Mouse (Mus musculus) left cerebral cortex, adult 2 months (tissue): ENCODE data around the gene Sulf2. TPM values are rescaled to one million over a fixed set of nuclear protein-coding genes. Genes with fewer than 3 reads are reported as not detected.

Experiments
- DNase-seq, 2 experiments: peaks; one replicate each; pipeline ENCODE4 v3.0.0; 2021 to 2022; ENCODE audit warnings: low spot score in 2 of 2, mixed read lengths in 1 of 2; ENCODE audit errors: extremely low spot score in 1 of 2
- H3K27ac ChIP-seq: fragments of 200-600 bp; 2 replicates; pipeline ENCODE4 v1.8.1; 2022
- H3K4me3 ChIP-seq: fragments of 200-600 bp; 2 replicates; pipeline ENCODE4 v1.8.1; 2022
- CTCF ChIP-seq: fragments of 200-600 bp; IDR thresholded peaks from 2 replicates; pipeline ENCODE4 v1.8.1; 2022; ENCODE audit warnings: antibody characterized with exemption, mild to moderate bottlenecking, moderate library complexity
- intact Hi-C: fragments of 180-260 bp; cut with DNase I; formaldehyde crosslinking; loops from one replicate; pipeline ENCODE4 v1.15.1; 2025
- total RNA-seq, 2 experiments: library from RNA; stranded (reverse); gene quantifications; 2 replicates each; pipeline ENCODE4 v1.2.3; 2021

Gene Sulf2
- total RNA-seq, 2 experiments from 2014 or later, result 100 to 102 TPM

DNA sequence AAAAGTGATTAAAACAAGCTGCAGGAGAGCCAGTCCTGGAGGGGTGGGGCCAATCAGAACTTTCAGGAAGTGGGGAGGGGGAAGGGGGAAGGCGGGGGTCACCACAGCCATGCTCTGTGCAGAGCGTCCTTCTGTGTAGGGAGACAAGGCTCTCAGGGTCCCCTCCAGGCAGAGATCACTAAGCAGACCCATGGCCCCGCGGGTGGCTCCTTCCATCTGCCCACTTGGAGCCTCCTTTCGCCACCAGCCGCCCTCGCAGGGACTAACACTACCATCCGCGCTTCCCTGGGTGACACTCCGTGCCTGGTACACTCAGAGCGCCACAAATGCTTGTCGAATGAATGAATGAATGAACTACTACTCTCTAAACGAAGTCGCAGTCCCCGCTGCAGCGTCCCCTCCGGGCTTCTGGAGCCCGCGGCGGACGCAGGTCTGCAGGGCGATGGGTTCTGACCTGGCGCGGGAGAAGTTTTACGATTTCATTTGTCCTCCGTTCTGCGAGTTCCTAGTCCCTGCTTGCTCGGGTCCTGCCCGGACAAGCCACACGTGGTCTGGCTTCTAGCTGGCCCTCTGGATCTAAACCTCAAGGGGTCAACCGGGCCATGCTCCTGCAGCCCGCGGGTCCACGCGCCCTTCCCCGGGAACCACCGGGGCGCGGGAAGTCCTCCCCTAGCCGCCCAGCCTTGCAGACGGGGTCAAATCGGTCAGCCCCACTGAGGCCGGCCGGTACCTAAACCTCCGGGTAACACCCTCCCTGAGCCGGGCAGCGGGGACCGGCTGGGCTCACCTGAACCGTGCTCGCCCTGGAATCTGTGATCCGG lies 1.4 kb downstream of the Sulf2 start:
- Histone ChIP-seq H3K4me3 (peak overlapping the region; percentile 71), H3K27ac (peak overlapping the region; percentile 85)
- intact Hi-C loops, result loop anchor here (2.0 kb wide), 2 partner anchors 45 to 287 kb away; no protein-coding TSS in a partner anchor
- no peak for TF ChIP-seq CTCF
- no peak for DNase-seq

DNA sequence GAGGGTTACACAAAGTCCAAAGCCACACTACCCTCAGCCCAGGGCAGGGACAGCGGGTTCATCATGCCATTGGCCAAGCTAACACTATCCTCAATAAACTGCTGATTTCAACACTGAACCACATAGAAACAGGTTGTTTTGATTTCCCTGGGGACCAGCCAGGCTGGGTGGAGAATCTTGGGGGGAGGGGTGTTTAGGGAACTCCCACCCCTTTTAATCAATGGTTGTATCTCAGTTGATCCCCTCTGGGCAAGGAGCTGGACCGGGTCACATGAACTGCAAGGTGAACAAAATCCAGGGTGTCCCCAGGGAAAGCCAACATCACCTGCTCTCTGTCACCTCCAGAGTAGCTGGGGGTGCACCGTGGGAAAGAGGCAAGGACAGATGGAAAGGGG lies 2.1 kb downstream of the Sulf2 start:
- TF ChIP-seq CTCF, result no peak
- intact Hi-C loops, result loop anchor here (2.0 kb wide), 1 partner anchor 45 kb away; no protein-coding TSS in a partner anchor
- H3K27ac ChIP-seq, result peak overlapping the region; percentile 85
- H3K4me3 ChIP-seq, result peak overlapping the region; percentile 71
- no peak for DNase-seq

DNA sequence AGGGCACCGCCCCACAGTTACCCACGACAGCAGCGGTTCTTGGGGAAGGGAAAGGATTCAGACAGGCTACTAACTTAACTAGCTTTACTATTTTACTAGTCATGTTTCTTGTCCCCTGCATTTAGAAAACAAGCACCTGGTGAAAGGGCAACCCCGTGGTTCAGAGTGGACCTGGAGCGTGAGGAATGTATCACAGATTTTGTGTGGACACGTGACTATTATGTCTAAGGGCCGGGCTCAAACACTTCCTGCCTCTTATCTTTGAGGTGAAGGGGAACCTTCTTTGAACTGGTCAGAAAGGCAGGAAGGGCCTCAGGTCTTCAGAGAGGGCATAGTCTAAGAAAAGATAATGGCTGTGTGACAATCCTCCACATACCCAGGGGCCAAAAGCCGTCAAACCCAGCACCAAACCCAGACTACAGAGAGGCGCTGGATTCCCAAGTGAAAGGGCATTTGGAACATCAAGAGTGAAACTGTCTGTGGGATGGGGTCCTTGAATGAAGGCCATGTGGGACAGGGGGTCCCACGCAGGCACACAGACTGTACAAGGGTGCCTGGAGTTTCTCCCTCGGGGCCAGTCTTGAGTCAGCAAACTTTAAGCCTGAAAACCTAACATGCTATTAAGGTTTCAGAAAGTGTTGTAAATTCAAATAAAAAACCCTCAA lies 2.6 kb downstream of the Sulf2 start:
- TF ChIP-seq CTCF, result no peak
- Histone ChIP-seq H3K27ac (peak overlapping the region; percentile 85), H3K4me3 (peak overlapping the region; percentile 71)
- intact Hi-C loops, result loop anchor here (2.0 kb wide), 1 partner anchor 44 kb away; no protein-coding TSS in a partner anchor
- no peak for DNase-seq

DNA sequence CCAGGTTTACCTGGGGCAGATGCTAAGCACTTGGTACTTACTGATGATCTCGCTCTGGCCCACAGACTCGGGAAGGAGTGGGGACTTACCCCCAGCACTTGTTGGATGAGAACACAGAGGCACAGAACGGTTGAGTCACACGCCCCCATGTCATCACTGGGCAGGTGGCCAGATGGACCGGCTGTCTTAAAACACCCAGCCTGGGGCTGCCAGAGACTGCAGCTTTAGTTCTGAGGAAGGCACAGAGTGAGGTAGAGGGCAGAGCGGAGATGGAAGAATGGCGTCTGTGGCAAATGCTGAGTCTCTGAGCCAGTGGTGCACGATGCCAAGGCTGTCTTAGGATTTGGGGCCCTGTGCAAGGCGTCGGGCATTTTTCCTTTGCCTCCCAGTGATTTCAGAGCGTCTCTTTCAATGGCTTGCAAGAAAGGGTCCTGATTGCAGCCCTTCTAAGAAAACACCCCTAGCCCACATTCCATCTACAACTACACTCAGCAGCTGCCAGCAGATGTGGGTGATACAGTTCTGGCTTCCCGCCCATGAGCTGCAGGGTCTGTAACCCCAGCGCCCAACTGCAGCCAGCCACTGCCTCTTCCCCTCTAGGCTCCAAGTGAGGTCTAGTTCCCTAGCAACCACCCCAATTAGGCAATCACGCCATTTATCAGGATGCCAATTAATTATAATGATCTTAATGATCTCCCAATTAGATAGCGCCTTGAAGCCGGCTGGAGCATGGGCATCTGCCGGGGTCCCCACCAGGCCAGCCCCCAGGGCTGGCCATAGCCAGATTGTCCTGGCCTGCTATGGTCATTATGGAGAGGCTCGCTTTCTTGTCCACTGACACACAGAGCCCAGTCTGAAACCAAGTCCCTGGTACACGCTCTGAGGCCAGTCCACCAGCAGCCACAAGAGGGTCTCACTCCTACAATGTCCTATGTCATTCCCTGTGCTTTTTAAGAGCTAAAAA lies 3.7 kb downstream of the Sulf2 start:
- peak; percentile 73 to 90 for DNase-seq
- Histone ChIP-seq H3K4me3 (0 out of 2 replicates have a peak overlapping the region, but pooled peaks have one; percentile 18), H3K27ac (peak overlapping the region; percentile 85)
- intact Hi-C loops, result loop anchor here (2.0 kb wide), 1 partner anchor 43 kb away; no protein-coding TSS in a partner anchor
- no peak; the same call in 1 of the 2 replicates for TF ChIP-seq CTCF

DNA sequence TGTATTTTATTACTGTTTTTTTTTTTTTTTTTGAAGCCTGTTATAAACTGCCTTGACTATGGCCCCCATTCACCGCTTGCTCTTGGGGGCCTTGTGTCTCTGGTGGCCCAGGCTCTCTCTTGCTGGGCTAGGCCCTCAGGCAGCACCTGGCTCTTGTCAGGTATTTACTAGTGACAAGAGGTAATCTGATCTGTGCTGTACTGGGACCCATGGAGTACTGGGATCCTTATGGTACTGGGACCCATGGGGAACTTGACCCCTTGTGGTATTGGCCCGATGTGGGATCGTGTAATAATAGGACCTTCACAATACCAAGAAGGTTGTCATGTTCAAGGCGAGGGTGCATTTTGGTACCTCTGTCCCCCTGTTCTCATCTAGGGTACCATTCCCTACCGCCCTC lies 4.9 kb downstream of the Sulf2 start:
- Histone ChIP-seq H3K27ac (no peak overlapping the region), H3K4me3 (no peak overlapping the region)
- no peak for TF ChIP-seq CTCF
- DNase-seq, result no peak
- intact Hi-C loops, result no loop called here

DNA sequence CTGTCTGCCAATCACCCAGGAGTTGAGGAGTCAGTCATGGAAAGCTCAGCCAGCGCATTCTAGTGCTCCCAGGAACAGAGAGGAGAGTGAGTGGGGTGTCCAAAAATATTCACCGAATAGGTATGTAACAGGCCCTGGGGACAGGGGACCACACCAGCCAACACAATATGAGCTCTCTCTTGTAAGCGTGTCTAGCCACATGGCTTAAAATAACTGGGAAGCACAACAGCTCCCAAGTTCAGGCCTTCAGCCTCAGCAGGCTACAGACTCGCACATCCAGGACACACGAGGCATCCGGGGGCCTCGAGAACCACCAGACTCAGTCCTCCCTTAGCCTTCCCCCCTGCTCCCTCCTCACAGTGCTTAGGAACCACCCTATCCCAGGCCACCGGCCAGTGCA lies 6.0 kb downstream of the Sulf2 start:
- no peak overlapping the region for H3K27ac ChIP-seq
- intact Hi-C loops, result no loop called here
- DNase-seq, result no peak
- no peak overlapping the region for H3K4me3 ChIP-seq
- no peak for TF ChIP-seq CTCF

DNA sequence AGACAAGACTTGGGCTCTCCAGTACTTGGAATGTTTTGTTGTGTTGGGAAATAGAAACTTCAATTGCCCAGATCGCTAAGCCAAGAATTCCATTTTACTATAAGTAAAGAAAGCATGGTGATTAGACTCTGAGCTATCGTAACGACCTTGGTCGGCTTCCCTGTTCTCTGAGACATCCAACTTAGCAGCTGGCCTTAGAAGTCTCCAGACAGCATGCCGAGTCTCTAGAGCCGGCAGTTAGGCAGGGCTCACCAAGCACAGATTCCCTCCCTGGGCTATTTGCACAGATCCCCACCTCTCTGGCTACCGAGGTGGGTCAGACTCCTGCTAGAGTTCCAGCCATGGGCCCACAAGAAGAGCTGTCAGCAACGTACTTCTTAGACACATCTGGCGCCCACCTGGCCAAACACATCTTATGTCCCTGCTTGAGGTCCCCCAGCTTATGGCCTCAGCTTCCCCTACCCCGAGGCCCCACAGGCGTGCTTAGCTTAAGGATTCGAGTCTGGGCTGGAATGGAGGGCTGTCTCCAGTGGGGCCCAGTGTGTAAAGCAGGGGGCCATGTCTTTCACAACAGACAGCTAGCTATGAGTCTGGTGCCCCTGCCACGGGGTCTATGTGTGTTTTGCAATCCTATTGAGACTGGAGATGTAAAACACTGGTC lies 6.7 kb downstream of the Sulf2 start:
- Histone ChIP-seq H3K4me3 (no peak overlapping the region), H3K27ac (no peak overlapping the region; the same call in 1 of the 2 replicates)
- no peak for TF ChIP-seq CTCF
- intact Hi-C loops, result no loop called here
- DNase-seq, result no peak

DNA sequence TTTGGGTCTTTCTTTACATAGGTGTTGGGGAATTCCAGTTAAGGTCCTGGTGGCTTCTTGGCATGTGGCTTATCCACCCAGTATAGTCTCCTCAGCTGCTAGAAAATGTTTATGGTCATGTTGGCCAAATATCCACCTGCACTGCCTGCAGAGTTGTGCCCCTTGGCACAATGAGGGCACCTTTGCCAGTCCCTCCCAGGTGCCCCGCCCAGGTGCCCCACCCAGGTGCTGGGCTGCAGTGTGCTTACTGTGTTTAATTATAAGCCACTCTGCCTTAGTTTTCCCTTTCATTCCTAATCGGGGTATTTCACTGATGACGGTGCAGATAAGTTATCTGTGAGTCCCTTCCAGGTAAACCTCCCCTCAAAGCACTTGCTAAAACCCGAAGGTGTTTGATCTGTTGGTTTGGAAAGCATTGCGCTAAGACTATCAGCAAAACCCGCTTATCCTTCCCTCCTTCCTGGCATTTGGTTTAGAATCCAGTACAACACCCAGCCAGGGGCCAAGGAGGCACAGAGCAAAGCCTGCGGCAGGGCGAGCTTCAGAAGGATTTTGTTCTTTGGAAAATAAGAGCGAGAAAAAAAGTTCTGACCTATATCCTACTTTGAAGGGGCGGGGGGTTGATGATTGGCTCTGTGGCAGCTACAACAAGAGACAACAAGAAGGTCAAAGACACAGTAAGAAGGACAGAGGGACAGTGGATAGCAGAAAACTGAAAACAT lies 7.4 kb downstream of the Sulf2 start:
- H3K27ac ChIP-seq, result no peak overlapping the region; the same call in 1 of the 2 replicates
- no peak for TF ChIP-seq CTCF
- DNase-seq, result no peak

DNA sequence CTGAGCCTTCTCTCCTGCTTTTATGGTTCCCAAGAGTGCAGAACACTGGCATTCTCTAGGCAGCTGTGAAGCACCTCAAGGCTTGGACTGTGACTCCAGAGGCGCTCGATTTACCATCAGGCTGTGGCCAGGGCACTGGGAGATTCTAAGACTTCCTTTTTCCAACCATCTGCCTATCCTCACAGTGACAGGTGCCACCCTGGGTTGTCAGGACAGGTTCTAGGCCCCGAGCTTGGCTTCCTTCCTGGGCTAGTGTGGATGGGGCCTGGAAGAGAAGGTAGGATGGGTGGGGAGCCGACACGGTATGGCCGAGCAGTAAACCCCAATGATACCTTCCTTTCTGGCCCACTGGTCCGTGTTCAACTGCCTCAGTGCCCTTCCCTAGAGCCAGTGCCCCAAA lies 9.0 kb downstream of the Sulf2 start:
- Histone ChIP-seq H3K4me3 (no peak overlapping the region), H3K27ac (no peak overlapping the region; the same call in 1 of the 2 replicates)
- intact Hi-C loops, result no loop called here
- no peak for DNase-seq
- no peak for TF ChIP-seq CTCF

More for the DNA sequence above, 7.4 kb downstream of the Sulf2 start:
- intact Hi-C loops, result no loop called here
- no peak overlapping the region for H3K4me3 ChIP-seq

DNA sequence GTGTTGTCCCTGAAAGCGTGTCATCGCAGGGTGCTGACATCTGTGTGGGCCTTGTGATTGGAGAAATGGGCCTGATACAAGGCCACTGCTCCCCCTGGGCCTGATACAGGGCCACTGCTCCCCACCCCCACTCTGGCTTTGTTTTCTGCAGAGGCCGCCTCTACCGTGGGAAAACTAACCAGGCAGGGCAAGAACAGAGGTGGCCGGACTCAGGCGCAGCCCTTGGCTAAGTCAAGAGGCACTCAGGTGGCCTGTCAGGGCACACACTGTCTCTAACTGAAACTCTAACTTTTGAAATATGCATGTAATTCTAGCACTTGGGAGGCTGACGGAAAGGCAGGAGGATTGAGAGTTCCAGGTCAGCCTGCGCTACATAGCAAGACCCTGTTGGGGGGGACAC lies 10.4 kb downstream of the Sulf2 start:
- Histone ChIP-seq H3K27ac (no peak overlapping the region), H3K4me3 (no peak overlapping the region)
- no peak for TF ChIP-seq CTCF
- intact Hi-C loops, result no loop called here
- no peak for DNase-seq
